Mouse (Mus musculus) spleen, postnatal 4 days (tissue): ENCODE measurements around the gene Lars2.

ENCODE experiments used
- DNase-seq, 2 experiments: peaks; one replicate each; pipeline ENCODE4 v3.0.0; 2022; ENCODE audit warnings: low spot score in 2 of 2

The Lars2 gene

DNA sequence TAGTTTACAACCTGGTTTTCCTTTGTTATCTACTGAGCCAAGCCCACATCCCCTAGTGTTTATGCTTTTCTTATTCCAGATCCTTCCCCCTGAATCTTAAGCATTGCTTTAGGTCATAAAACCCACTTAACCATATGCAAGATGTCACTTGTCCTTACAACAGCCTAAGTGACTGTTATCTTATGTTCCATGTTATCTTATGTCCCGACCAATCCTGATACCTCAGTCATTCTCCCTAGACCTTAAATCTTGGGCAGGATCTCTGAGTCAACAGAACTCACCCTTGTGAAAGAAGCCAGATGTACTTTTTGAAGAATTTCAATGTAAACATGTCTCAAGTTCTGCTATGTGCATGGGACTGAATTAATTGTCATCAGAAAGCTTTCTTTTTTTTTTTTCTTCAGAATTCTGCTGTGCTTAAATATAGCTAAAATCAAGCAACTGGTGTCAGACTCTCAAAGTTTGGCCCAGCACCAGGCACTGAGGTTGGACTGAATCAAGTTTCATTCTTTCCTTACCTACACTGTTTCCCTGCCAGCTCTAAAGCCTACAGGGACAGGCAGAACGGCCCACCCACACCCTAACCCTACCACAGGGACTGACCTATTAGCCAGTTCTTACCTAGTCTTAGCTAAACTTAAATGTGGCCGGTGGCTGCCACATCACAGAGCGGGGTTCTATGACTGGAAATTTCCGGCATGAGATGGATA lies 24.6 kb downstream of the Lars2 start:
- DNase-seq, result no peak

DNA sequence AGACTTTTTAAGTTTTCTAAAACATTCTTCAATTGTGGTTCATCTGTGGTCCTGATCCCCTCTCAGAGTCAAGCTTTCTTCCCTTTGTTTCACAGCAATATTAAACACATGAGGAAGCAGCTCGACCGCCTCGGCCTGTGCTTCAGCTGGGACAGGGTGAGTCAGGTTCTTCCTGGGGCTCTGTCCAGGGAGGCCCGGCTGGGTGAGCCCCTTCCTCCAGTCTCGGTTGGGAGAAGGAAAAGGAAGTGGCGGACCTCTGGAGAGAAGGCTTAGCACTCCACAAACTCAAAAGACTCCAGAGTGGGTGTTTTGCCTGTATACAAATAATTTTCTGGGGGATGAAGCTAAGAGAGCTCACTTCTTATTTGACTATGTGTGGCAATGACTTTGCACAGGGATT lies 28.1 kb downstream of the Lars2 start:
- no peak for DNase-seq

DNA sequence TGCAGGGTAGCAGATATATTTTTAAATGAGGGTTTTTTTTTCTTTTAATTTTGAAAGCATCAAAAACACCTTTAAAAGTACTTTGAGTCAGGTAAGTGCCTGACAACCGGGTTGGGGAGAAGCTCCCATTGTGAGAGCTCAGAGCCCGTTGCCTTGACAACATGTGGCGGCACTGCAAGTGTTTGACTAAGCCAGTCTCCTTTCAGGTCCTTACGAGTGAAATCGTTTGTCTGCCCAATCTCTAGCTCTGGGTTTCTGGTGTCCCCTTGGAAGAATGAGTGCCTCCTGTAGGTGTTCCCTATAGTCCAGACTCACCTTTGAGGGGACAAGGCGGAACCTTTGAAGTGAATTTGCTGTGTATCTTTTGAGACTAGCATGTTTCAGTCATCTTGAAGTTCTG lies 31.0 kb downstream of the Lars2 start:
- DNase-seq, result no peak

DNA sequence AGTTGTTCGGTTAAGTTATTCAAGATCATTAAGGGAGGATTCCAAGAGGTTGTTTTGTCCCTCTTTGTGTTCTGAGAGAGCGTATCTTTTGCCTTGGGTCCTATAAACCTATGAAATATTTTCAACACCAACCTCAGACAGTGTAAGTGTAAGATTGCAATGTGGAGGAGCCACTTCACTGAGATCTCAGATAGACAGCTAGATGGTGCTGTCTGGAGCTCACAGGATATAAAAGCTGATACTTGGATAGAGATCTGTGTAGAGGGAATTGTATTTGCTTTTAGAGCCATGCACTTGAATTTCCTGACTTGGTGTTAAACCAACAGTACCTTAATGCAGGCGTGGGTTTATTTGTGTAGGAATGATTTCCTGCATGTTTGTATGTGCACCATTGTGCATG lies 35.5 kb downstream of the Lars2 start:
- DNase-seq, result no peak

DNA sequence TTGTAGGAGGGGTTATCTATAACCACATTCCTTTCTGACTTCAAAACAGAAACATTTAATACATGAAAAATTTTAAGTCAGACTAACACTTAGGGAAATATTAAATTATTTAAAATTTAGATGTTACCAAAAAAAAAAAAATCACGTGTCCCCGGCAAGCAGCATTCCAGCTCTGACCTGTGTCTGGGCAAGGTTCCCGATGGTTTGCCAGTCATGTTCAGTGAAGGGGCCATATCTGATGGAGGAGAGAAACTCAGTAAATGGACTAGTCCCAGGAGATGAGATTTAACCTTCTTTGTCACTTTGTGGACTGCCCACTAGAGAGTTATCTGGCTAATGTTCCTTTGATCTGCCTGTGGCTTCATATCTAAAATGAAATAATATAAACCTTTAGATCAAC lies 36.3 kb downstream of the Lars2 start:
- no peak for DNase-seq

DNA sequence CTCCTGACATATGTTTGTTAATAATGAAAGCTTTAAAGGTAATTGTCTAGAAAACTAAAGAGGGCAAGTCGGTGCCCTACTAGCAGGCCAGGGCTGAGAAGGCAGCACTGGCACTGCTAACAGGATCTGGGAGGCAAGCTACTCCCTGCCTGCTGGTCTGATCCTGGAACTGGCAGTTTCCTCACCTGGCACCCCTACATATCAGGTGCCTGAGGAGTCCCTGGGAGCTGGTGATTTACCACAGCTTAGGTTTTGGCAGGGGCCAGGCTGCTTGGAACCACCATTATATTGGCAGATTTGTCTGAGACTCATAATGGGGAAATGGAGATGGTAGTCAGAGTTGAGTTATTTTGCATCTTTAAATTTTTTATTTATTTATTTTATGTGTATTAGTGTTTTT lies 38.5 kb downstream of the Lars2 start:
- no peak for DNase-seq

DNA sequence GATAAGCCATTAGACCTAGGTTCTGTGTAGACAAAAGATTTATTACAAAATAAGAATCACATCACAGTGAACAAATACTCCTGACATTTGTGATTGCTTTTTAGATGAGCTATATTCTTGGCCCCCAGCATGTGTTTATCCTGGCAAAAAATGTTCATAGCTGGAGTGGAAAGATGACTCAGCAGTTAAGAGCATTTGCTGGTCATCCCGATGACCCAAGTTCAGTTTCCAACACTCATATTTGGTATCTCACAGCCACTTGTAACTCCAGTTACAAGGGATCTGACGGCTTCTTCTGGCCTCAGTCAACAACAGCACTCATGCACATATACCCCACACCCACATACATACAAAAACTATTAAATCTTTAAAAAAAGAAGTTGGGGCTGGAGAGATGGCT lies 42.0 kb downstream of the Lars2 start:
- DNase-seq, result no peak

DNA sequence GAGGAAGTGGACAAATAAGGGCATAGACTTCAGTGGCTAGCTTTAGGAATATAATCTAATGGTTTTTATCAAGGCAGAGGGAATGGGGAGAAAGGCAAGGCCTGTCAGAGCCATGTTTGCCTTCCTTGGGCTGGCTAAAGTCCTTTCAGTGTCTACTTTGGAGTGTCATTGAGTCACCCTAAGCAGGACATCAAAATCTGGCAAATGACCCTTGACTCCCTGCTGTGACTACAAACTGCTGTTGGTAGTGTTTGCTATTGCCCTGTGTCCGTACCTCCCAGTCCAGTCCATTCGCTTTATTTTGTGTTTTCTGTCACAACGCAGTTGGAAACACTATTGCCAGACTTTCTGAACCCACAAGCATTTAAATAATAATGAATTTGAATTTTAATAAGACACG lies 63.1 kb downstream of the Lars2 start:
- DNase-seq, result no peak

DNA sequence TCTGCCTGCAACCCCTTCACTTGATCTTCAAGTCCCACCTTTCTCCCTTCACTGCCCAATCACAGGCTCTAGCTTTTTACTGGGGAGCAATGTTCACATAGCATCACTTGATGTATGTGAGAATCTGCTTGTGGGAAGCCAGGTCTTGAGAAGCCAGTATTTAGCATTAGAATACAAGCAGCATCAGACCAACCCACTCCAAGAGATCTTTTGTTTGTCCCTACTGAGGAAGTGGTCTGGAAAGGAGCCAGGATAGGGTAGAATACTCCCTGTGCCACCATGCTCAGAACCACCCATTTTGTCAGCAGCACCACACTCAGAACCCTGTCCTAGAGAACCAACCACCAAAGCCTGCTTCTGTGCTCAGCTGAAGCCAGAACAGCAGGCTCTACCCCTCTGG lies 64.2 kb downstream of the Lars2 start:
- DNase-seq, result no peak

DNA sequence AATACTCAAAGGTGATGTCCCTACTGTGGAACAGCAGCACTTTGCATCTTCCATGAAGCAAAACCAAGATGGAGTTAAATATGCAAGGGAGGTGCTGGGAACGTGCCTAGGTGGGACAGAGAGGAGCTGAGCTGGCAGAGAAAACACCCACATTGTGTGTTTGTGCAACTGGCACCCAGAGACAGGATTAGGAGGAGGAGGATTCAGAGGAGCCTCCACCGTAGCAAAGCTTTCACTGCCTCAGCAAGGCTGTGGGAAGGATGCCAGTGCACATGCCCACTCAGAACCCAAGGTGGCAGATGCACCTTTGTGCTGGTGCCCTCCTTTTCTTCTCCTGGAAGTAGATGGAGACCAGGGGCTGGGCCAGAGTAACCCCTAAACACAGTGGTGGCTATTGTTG lies 71.5 kb downstream of the Lars2 start:
- DNase-seq, result no peak

DNA sequence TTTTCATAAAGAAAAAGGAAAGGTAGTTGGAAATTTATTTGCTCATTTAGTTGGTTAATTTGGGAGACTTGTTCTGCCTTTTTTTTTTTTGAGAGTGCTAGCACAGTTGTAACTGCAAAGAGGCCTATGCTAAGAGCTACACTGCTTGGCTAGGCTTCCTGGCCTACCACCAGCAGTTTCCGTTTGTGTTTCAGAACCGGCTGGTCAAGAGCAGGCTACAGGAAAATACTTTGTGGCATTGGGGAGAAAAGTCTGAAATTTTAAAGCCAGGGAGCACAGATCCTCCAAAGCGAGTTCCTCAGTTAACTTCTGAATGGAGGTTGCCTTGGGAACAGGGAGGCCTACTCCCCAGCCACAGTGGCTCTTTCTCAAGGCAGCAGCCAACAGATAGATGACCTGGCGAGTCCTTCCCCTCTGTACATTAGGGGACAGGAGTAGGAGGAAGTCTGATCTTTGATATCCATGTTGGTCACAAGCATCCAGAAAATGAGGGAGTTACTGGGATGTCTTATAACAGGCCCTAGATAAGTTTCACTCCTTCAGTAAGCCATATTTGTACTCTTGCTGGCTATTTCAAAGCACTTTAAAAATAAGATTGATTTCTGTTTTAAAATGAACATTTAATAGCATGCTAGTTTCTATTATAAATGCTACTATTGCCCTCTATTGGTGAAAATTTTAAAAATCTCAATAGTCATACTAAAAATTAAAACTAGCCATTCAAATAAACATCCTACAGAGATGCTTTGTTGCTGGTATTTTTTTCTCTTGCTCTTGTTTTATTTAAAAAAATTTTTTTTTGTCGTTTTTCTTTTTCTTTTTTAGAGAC lies 73.7 kb downstream of the Lars2 start:
- no peak for DNase-seq

DNA sequence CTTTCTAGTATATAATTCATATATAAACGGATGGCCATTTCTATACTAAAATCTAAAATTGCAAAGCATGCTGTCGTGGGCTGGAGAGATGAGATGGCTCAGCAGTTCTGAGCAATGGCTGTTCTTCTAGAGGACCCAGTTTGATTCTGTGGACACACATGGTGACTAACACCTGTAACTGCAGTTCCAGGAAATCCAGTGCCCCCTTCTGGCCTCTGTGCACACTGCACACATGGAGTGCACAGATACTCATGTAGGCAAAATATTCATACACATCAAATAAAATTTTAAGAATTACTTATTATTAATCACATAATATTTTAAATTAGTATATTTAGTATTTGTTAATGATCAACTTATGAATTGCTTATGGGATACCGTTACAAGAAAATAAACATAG lies 80.4 kb downstream of the Lars2 start:
- peak; percentile 36 to 75 for DNase-seq

DNA sequence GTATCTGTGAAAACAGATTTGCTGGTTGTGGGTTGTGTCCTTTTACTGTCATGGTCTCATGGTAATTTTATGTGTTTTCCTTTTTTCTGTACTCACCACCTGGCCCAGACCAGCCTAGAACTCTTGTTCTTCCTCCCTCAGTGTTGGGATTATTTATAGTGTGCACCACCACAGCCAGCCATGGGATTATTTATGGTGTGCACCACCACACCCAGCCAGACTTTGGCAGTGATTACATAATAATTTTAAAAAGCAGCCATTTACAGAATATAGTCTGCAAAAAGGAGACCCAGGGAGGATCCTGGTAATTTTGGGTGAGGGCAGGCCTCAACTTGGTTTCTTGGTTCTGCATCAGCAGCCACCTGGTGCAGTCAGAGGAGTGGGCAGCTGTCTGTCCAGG lies 81.9 kb downstream of the Lars2 start:
- no peak for DNase-seq

DNA sequence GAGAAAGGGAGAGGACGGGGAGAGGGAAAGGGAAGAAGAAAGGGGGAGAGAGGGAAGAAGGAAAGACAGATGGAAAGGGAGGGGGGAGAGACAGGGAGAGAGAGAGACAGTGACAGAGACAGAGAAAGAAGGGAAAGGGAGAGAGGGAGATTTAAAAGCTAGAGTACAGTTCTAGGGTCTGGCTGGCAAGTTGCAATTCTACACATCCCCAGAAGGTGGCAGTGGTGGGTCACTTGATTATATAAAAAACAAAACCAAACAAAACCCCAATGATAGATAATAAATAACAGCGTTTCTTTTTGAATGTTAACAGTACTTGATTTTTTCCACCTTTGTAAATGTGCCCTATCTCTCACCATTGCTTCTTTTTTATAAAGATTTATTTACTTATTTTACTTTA lies 83.4 kb downstream of the Lars2 start:
- peak; percentile 61 to 84 for DNase-seq

DNA sequence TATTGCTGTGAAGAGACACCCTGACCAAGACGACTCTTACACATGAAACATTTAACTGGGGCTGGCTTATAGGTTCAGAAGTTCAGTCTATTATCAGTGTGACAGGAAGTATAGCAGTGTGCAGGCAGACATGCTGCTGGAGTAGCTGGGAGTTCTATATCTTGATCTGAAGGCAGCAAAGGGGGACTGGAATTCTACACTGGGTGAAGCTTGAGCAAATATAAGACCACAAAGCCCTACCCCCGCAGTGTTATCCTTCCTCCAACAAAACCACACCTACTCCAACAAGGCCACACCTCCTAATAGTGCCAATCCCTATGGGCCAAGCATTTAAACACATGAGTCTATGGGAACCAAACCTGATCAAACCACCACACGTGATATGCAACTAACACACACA lies 85.0 kb downstream of the Lars2 start:
- no peak for DNase-seq

DNA sequence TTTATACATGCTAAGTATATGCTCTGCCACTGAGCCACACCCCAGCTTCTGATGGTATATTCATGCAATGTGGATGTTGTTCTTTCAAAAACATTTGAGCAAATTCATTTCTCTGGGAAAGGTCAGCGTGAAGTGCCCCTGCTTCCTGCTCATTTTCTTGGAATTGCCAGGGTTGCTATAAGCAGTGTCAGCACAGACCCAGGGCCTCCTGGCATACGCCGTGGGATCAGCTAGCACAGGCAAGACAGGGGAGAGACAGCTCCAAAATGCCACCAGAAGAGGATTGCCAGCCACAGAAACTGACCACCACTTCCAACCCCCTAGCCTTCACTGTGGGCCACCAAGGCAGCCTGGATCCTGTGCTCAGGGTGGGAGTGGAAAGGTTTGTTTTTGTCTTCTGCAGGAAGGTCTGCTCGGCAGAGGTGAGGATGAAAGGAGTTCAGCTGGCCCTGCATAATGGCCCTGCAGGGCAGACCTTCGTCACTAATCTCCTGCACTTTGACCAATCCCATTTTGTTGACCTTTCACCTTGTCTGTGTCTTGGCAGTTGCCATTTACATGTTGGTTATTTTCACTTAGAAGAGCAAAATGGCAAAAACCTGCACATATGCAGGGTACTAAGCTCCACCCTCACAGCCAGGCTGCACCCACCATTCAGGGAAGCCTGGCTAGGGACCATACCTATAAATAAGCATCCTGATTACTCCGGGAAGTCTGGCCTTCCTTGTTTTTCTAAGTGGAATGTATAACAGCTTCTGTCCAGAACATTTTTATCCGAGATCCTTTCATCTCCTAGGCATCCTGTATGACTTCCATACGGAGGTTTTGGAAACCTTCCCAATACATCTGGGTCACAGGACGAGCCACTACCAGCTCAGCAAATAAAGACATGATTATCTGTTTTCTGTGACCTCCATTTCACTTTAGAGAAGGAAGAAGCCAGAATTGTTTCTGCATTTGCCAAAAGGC lies 90.2 kb downstream of the Lars2 start:
- no peak for DNase-seq

DNA sequence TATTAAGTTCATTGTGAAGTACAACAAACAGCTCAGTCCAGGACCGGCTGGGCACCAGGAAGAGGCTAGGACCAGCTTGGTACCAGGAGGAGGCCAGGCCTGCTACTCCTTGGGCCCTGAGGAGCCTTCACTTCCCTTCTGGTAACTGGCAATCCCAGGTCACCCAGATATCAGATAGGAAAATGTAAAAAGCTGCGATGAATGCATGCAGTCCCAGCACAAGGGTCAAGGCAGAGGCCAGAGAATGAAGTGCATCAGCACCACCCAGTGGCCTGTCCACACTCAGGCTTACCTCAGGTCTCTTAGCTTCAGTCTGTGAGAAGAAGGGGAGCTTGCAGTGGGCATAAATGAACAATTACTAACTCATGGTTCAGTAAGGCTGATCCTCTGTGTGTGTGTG lies 90.9 kb downstream of the Lars2 start:
- DNase-seq, result no peak

DNA sequence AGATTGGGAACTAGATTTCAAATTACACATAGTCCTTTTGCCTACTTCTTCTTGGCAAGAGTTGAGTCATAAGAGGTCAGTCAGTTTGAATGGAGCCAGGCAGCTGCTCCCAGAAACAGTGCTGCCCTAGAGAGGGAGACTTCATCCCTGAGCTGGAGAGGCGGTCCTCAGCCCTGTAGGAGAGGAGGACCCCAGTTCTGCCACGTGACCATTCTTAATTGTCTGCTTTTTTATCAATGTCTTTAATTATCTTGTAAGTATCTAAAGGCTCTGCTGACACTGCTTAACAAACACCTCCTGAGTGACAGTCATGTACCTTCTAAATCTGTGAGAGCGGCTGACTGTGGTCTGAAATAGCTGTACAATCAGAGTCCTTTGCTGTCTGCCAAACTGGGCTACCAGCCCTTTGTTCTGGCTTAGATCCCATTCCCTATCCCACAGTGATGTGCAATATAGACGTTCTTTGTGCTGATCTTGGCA lies 100.5 kb downstream of the Lars2 start:
- no peak for DNase-seq

DNA sequence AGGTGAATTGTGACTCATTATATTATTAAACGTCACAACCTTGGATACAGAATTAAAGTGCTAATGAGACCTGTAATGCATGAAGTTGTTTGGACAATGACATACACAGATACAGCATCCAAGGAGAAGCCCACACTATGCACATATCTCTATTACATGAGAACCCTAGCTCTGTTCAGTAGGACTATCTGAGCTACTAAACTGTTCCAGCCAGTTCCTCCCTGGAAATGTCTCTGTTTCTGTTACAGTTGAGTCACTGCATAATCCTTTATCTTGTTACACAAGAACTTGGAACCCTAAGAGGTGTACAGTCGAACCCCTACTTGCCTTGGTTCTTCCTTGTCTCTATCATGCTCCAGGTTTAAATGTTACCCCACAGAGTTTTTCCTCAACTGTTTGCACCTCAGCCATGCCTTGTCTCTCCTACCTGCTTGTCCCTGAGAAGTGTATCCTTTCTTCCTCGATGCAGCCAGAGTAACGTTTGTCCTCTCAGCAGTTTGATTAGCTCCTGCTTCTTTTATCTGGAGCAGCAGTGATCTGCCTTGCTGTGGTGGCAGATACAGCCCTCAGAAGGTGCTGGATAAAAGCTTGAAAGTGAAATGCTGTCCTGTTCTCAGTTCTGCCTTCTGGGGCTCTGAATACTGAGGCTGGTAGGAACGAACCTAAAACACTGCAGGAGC lies 101.8 kb downstream of the Lars2 start:
- DNase-seq, result peak in 1 of 2 experiments; percentile 34

DNA sequence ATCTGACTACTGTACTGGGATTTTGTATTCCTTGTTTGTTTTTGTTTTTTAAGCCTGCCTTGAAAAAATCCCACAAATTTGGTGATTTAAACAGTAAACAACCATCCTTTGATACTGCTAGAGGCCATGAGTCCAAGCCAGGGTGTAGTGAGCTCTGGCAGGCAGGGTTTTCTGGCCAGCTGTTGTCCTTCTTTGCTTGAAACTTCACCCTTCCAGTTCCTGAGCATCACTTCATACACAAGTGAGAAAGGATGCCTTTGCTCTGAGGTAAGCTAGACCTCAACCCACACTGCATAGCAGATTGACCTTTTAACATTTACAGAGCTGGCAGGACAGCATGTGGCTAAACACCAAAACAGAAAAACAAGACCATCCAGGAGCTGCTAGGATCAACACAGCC lies 102.4 kb downstream of the Lars2 start:
- no peak for DNase-seq

DNA sequence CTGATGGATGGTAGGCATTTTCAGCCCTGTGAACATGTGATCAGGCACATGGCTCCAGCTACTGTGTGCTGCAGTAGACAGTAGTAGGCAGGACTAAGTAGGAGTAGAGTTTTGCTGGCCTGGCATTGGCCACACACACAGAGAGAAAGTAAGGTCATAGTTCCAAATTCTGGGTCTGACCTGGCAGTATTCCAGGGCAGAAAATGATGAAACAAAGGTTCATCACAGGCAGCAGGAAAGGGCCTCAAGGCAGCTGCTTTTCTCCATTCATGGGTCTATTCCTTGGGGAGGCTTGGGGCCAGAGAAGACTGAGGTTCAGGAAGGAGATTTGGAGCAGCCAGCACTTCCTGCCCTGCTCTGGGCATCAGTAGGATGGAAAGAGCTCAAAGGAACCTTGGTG lies 106.7 kb downstream of the Lars2 start:
- DNase-seq, result no peak

DNA sequence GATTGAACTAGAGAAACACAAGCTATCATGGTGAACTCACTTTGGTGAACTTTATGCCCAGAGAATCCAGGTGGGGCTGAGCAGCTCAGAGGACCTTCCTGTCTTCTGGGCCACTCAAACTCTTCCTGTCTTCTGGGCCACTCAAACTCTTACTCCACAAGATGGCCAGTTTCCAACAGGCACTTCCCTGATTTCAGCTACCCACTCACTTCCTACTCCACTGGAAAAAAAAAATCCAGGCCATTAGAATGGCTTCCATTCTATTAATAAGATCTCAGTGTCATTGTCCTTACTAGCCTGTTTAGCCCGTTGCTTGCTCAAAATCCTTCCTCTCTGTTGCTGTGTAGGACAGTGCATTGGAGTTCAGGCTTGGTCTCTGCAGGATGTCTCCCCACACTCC lies 108.8 kb downstream of the Lars2 start:
- DNase-seq, result no peak
